Mouse (Mus musculus): Measurements from ENCODE around the gene Capn3.

- no peak for TF ChIP-seq CTCF (IDR thresholded peaks at IDR 0.05; ENCODE audit: low read depth)
- TF ChIP-seq EP300 (IDR thresholded peaks at IDR 0.05; ENCODE audit: low read depth): no peak
Measured at GRCm38 (mm10) chr2:120544732-120545131, 88.9 kb downstream of the Capn3 start.

Data from heart, postnatal 0 days (tissue).